Mouse (Mus musculus) CH12F3 (cell line): ENCODE measurements around the gene Eif5a.
"Not testable (repeated sequence)": the region's sequence is repeated elsewhere in the genome, so short reads cannot be mapped to it uniquely, and the experiment has no call there.

Experiments used
- in situ Hi-C: fragments of 300-500 bp; cut with MboI; formaldehyde crosslinking; loops from 2 replicates; pipeline ENCODE4 v1.14.3; 2020; ENCODE audit warnings: low sequenced_read_pairs

Eif5a gene

GRCm38 (mm10) chr11:69922012-69922756 lies 426 bp upstream of the Eif5a start:
- in situ Hi-C loops, result no loop called here

- in situ Hi-C loops, result no loop called here
These were observed 1.3 kb downstream of the Eif5a start for GRCm38 (mm10) chr11:69920266-69921031.

GRCm38 (mm10) chr11:69919661-69920265 lies 2.0 kb downstream of the Eif5a start:
- in situ Hi-C loops, result no loop called here

GRCm38 (mm10) chr11:69919053-69919452 lies 2.7 kb downstream of the Eif5a start:
- in situ Hi-C loops, result no loop called here

GRCm38 (mm10) chr11:69918118-69918517 lies 3.6 kb downstream of the Eif5a start:
- in situ Hi-C loops, result no loop called here

GRCm38 (mm10) chr11:69917379-69917948 lies 4.3 kb downstream of the Eif5a start:
- in situ Hi-C loops, result no loop called here

GRCm38 (mm10) chr11:69916652-69917378 lies 4.9 kb downstream of the Eif5a start:
- in situ Hi-C loops, result not testable (repeated sequence)

- in situ Hi-C loops, result no loop called here
These were observed 5.8 kb downstream of the Eif5a start for GRCm38 (mm10) chr11:69915667-69916627.

- in situ Hi-C loops, result no loop called here
These were observed 6.8 kb downstream of the Eif5a start for GRCm38 (mm10) chr11:69914917-69915430.

- in situ Hi-C loops, result no loop called here
These were observed 7.4 kb downstream of the Eif5a start for GRCm38 (mm10) chr11:69914372-69914764.

- in situ Hi-C loops, result no loop called here
These were observed 8.0 kb downstream of the Eif5a start, which contains the start of gene Gps2 for GRCm38 (mm10) chr11:69913554-69914371. Gene Gps2, plus strand, starts transcription at chr11:69913888.

GRCm38 (mm10) chr11:69912716-69913530 lies 8.8 kb downstream of the Eif5a start:
- in situ Hi-C loops, result no loop called here

GRCm38 (mm10) chr11:69911701-69912100 lies 10.1 kb downstream of the Eif5a start:
- in situ Hi-C loops, result no loop called here

- in situ Hi-C loops, result no loop called here
These were observed 10.8 kb downstream of the Eif5a start for GRCm38 (mm10) chr11:69910781-69911560.

GRCm38 (mm10) chr11:69910177-69910576 lies 11.6 kb downstream of the Eif5a start:
- in situ Hi-C loops, result no loop called here

- in situ Hi-C loops, result no loop called here
These were observed 12.6 kb downstream of the Eif5a start for GRCm38 (mm10) chr11:69909174-69909573.

GRCm38 (mm10) chr11:69908645-69909044 lies 13.1 kb downstream of the Eif5a start:
- in situ Hi-C loops, result no loop called here
